Mouse (Mus musculus) liver, embryonic 11.5 days (tissue): ENCODE data around the gene Vdac1. TPM values are rescaled to one million over a fixed set of nuclear protein-coding genes. Genes with fewer than 3 reads are reported as not detected.
"Not testable (repeated sequence)": the region's sequence is repeated elsewhere in the genome, so short reads cannot be mapped to it uniquely, and the experiment has no call there.

ENCODE experiments used
- ATAC-seq: fragments of 200-750 bp; cut with Nextera tagmentation; replicated peaks from 2 replicates; pipeline ENCODE4 v1.8.0; 2017; ENCODE audit warnings: moderate number of reproducible peaks, mild to moderate bottlenecking, moderate TSS enrichment, moderate library complexity; ENCODE audit not compliant: low FRiP score
- DNase-seq: peaks from one replicate; pipeline ENCODE4 v3.0.0-alpha.2; 2017; ENCODE audit warnings: low spot score
- H3K27ac ChIP-seq: fragments of 300-500 bp; sonication (generic); 2 replicates; pipeline ENCODE4 v1.5.1; 2014; ENCODE audit warnings: mild to moderate bottlenecking, low read depth, low read length, control low read depth
- H3K27me3 ChIP-seq: fragments of 300-500 bp; sonication (generic); replicated peaks from 2 replicates; pipeline ENCODE4 v1.6.1; 2014; ENCODE audit warnings: low read length, mixed read lengths; ENCODE audit not compliant: control insufficient read depth, insufficient read depth
- H3K36me3 ChIP-seq: fragments of 300-500 bp; sonication (generic); 2 replicates; pipeline ENCODE4 v1.6.1; 2014; ENCODE audit warnings: mild to moderate bottlenecking, low read length, moderate library complexity, mixed read lengths; ENCODE audit not compliant: control insufficient read depth, insufficient read depth
- H3K4me1 ChIP-seq: fragments of 300-500 bp; sonication (generic); replicated peaks from 2 replicates; pipeline ENCODE4 v1.6.1; 2014; ENCODE audit warnings: low read length, mixed read lengths; ENCODE audit not compliant: control insufficient read depth, insufficient read depth
- H3K4me2 ChIP-seq: fragments of 300-500 bp; sonication (generic); 2 replicates; pipeline ENCODE4 v1.6.1; 2014; ENCODE audit warnings: mild to moderate bottlenecking, control low read depth, moderate library complexity
- H3K4me3 ChIP-seq: fragments of 300-500 bp; sonication (generic); 2 replicates; pipeline ENCODE4 v1.5.1; 2014; ENCODE audit warnings: low read depth, low read length, control low read depth
- H3K9ac ChIP-seq: fragments of 300-500 bp; sonication (generic); 2 replicates; pipeline ENCODE4 v1.6.1; 2014; ENCODE audit warnings: low read depth, low read length, control low read depth
- H3K9me3 ChIP-seq: fragments of 300-500 bp; sonication (generic); 2 replicates; pipeline ENCODE4 v1.6.1; 2016; ENCODE audit warnings: low read length, inconsistent platforms, mixed read lengths; ENCODE audit not compliant: control insufficient read depth
- WGBS: fragments of 180-500 bp; shearing (Covaris S2); extraction: QIAGEN DNeasy Blood & Tissue Kit; methylation state at CpG from one replicate; pipeline ENCODE4 v1.1.7; 2014; 5-methylcytosine and 5-hydroxymethylcytosine counted together
- polyA plus RNA-seq: library from polyadenylated mRNA; unstranded; fragments of >200 nt; fragmentation: Nextera tagmentation; extraction: Ambion mirVana; gene quantifications from 2 replicates; pipeline ENCODE4 v1.2.1, GENCODE M21; 2014

Vdac1 gene
- polyA plus RNA-seq, 1 experiment from 2014 or later = 228 TPM

GRCm38 (mm10) chr11:52348156-52348555 lies 12.5 kb upstream of the Vdac1 start:
- Histone ChIP-seq H3K36me3 (no peaks in the 10 kb centered on the region), H3K4me3 (no peak overlapping the region), H3K9ac (no peak overlapping the region), H3K27ac (no peak overlapping the region), H3K9me3 (no peaks in the 10 kb centered on the region), H3K4me2 (no peak overlapping the region), H3K4me1 (peaks cover 28% of the 10 kb centered on the region), H3K27me3 (no peaks in the 10 kb centered on the region)
- ATAC-seq = no peak
- DNase-seq = no peak
- 69% methylated on average over 4 of the region's 4 CpGs for WGBS

DNA sequence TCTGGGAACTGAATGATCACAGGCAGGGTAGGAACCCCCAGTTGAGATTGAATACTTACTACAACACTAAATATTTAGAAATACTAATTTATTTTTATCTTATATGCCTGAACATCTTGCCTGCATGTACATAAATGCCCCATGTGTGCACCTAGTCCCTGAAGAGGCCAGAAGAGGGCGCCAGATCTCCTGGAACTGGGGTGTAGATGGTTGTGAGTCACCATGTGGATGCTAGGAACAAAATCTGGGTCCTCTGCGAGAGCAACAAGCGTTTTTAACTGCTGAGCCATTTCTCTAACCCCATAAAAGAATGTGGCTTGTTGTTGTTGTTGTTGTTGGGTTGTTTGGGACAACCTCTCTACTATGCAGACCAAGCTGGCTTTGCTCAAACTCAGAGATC lies 11.9 kb upstream of the Vdac1 start:
- ATAC-seq = no peak
- 56% methylated on average over 3 of the region's 3 CpGs for WGBS

DNA sequence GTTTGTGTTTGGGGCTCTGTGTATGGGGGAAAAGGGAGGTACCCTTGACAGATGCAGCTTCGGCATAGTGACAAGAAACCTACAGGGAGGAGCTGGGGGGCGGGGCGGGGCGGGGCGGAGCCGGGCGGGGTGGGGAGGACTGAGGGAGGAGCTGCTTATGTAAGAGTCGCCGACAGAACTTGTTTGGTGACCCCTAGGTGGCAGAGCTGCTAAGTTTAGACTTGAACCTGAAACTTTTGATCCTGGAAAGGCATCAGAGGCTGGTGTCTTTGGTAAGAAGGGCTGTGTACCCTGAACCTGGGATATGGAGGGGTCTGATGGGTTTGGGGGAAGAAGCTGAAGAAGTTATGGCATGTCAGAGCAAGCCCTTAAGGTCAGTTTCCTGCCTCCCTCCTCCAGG lies 9.7 kb upstream of the Vdac1 start:
- H3K9me3 ChIP-seq = no peaks in the 10 kb centered on the region
- peak overlapping the region; percentile 47 for H3K4me2 ChIP-seq
- WGBS = under 1% methylated on average over 9 of the region's 9 CpGs
- DNase-seq (peak; percentile 60), ATAC-seq (peak; percentile 80)
- peaks cover 21% of the 10 kb centered on the region for H3K4me1 ChIP-seq
- peak overlapping the region; percentile 48 for H3K9ac ChIP-seq
- no peaks in the 10 kb centered on the region for H3K27me3 ChIP-seq
- no peaks in the 10 kb centered on the region for H3K36me3 ChIP-seq
- no peak overlapping the region for H3K4me3 ChIP-seq
- H3K27ac ChIP-seq = peak overlapping the region; percentile 53; the same call in 1 of the 2 replicates

More for the DNA sequence above, 11.9 kb upstream of the Vdac1 start:
- Histone ChIP-seq H3K4me3 (no peak overlapping the region), H3K4me2 (no peak overlapping the region), H3K36me3 (no peaks in the 10 kb centered on the region), H3K9ac (no peak overlapping the region), H3K4me1 (peaks cover 28% of the 10 kb centered on the region), H3K9me3 (no peaks in the 10 kb centered on the region), H3K27ac (no peak overlapping the region), H3K27me3 (no peaks in the 10 kb centered on the region)
- DNase-seq = no peak

DNA sequence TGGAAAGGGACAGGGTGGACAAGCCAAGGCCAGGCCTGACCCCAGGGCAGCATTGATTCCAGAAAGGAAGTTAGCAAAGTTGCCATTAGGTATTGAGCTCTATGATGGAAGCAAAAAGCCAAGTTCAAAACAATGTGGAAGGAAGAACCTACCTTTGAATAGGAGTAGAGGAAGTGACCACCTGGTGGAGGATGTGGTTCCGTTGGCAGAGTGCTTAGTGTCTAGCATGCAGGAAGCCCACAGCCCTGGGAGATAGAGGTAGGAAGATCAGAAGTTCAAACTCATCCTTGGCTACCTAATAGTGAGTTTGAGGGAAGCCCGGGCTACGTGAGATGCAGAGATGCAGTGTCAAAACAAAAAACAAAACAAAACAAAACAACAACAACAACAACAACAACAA lies 8.4 kb upstream of the Vdac1 start:
- no peak overlapping the region for H3K4me3 ChIP-seq
- ATAC-seq (no peak), DNase-seq (no peak)
- 86% methylated on average over 3 of the region's 3 CpGs for WGBS
- H3K4me1 ChIP-seq = peaks cover 14% of the 10 kb centered on the region
- H3K27me3 ChIP-seq = no peaks in the 10 kb centered on the region
- no peaks in the 10 kb centered on the region for H3K9me3 ChIP-seq
- no peak overlapping the region for H3K9ac ChIP-seq
- no peaks in the 10 kb centered on the region for H3K36me3 ChIP-seq
- no peak overlapping the region for H3K4me2 ChIP-seq
- H3K27ac ChIP-seq = no peak overlapping the region

DNA sequence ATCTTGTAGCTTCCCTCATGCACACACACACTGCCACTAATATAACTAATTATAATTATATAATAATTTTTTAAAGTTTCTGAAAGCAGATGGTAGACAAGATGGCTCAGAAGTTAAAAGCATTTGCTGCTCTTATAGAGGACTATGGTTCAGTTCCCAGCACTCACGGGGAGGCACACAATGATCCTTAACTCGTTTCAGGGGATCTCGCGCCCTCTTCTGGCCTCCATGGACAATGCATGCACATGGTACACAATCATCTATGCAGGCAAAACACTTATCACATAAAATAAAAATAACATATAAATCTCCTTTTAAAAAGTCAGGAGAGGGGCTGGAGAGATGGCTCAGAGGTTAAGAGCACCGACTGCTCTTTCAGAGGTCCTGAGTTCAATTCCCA lies 6.0 kb upstream of the Vdac1 start:
- ATAC-seq (no peak), DNase-seq (no peak)
- Histone ChIP-seq H3K27me3 (no peaks in the 10 kb centered on the region), H3K4me3 (no peak overlapping the region), H3K4me1 (peaks cover 20% of the 10 kb centered on the region), H3K4me2 (no peak overlapping the region), H3K9ac (no peak overlapping the region), H3K27ac (no peak overlapping the region), H3K36me3 (no peaks in the 10 kb centered on the region), H3K9me3 (no peaks in the 10 kb centered on the region)
- 78% methylated on average over 5 of the region's 5 CpGs for WGBS

DNA sequence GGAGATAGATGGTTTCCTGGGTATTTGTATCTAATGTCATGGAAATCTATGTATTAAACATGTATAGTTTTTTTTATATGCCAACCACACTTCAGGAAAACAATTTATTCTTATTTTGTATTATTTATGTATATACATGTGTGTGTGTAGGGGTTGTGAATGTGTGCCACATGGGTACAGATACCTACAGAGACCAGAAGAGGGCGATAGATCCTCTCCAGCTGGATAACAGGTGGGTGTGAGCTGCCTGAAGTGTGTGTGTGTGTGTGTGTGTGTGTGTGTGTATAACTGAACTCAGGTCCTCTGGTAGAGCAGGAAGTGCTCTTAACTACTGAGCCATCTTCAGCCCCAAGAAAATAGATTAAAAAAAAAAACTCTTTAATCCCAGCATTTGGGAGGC lies 5.1 kb upstream of the Vdac1 start:
- no peak overlapping the region for H3K27ac ChIP-seq
- ATAC-seq (no peak), DNase-seq (no peak)
- no peak overlapping the region for H3K4me2 ChIP-seq
- no peaks in the 10 kb centered on the region for H3K27me3 ChIP-seq
- H3K4me1 ChIP-seq = peaks cover 22% of the 10 kb centered on the region
- no peaks in the 10 kb centered on the region for H3K36me3 ChIP-seq
- H3K9ac ChIP-seq = no peak overlapping the region
- no peak overlapping the region for H3K4me3 ChIP-seq
- 82% methylated on average over 1 of the region's 1 CpGs for WGBS
- H3K9me3 ChIP-seq = no peaks in the 10 kb centered on the region

DNA sequence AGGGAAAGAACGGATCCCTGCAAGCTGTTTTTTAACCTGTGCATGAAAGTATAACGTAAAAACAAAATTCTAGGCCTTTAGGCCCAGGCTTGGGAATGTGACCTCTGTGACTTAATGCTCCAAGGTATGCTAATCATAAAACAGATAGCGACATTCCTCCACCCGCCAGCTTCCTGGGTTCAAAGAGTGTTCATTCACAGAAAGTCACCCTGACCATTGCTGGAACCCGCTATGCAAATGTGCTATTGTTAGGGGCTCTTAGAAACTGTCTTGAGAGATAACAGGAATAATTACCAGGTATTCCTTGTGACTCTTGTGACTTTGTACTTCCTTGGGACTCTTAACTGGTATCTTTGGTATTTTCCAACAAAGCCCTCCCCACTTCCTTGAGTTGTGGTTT lies 3.6 kb upstream of the Vdac1 start:
- ATAC-seq, H3K27me3 ChIP-seq, H3K36me3 ChIP-seq, H3K4me2 ChIP-seq, H3K4me3 ChIP-seq, H3K9me3 ChIP-seq, DNase-seq, H3K27ac ChIP-seq, H3K9ac ChIP-seq: not testable (repeated sequence)
- WGBS = 87% methylated on average over 5 of the region's 5 CpGs
- H3K4me1 ChIP-seq = peaks cover 12% of the 10 kb centered on the region

GRCm38 (mm10) chr11:52358520-52358919 lies 2.1 kb upstream of the Vdac1 start:
- DNase-seq = no peak
- Histone ChIP-seq H3K27me3 (no peaks in the 10 kb centered on the region), H3K36me3 (no peaks in the 10 kb centered on the region), H3K9ac (0 out of 2 replicates have a peak overlapping the region, but pooled peaks have one; percentile 34), H3K4me2 (peak overlapping the region; percentile 41), H3K27ac (peak overlapping the region; percentile 64), H3K9me3 (no peaks in the 10 kb centered on the region), H3K4me3 (peak overlapping the region; percentile 10; the same call in 1 of the 2 replicates), H3K4me1 (peaks cover 21% of the 10 kb centered on the region)
- 62% methylated on average over 4 of the region's 4 CpGs for WGBS
- ATAC-seq = no peak

- H3K4me3 ChIP-seq = peak overlapping the region; percentile 97
- peaks cover 35% of the 10 kb centered on the region for H3K4me1 ChIP-seq
- H3K9ac ChIP-seq = peak overlapping the region; percentile 92
- peak overlapping the region; percentile 86 for H3K4me2 ChIP-seq
- no peaks in the 10 kb centered on the region for H3K27me3 ChIP-seq
- 11% methylated on average over 22 of the region's 22 CpGs for WGBS
- ATAC-seq (peak; percentile 35), DNase-seq (no peak)
- H3K27ac ChIP-seq = peak overlapping the region; percentile 97
- H3K9me3 ChIP-seq = no peaks in the 10 kb centered on the region
- H3K36me3 ChIP-seq = no peaks in the 10 kb centered on the region
These were observed 782 bp upstream of the Vdac1 start for GRCm38 (mm10) chr11:52359686-52360470.
